Mouse (Mus musculus) gastrocnemius, postnatal 10 days (tissue): ENCODE results near the gene Tmem209. TPM values are rescaled to one million over a fixed set of nuclear protein-coding genes. Genes with fewer than 3 reads are reported as not detected.

Experiments
- DNase-seq: peaks from one replicate; pipeline ENCODE4 v3.0.0; 2021; ENCODE audit warnings: mixed read lengths
- total RNA-seq, 2 experiments: library from RNA; stranded (reverse); gene quantifications; 2 replicates each; pipeline ENCODE4 v1.2.3; 2021

The Tmem209 gene
- total RNA-seq, 2 experiments from 2014 or later: 10.5 to 12.1 TPM

DNA sequence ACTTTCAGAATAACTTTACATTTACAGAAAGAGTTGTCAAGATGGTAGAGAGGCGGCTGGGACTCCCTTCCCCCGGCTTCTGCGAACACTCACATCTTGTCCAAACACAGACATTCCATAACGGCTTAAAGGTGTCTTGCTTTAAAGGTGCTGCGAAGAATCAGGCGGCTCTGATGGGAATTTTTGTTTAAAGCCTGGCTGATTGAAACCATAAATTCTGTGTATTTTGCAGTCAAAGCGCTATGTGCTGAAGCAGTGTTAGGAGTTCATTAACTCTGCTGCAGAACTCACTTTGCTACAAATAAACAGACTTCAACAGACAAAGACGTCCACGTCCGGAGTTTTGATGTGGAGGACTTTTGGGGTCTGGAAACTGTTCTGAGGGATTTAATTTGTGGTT is 28.7 kb upstream of the Tmem209 start:
- no peak for DNase-seq

- peak; percentile 20 for DNase-seq
Observed at GRCm38 (mm10) chr6:30535340-30535739, 25.8 kb upstream of the Tmem209 start.

DNA sequence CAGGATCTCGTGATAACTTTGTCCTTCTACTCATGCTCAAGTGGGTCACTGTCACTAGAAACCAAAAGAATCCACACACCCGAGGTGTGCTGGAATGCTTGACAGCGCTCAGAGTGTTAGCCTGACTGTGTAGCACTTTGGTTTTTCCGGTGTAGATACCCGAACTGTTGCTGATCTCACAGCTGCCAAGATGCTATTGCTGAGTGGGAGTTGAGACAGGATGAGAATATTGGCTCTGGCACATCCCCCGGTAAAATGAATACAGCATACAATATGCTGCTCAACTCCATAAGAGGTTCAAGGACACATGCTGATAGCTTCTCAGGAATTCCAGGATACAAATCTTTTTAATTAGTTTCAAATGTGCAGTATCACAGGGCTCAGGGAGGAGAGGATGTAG is 19.2 kb upstream of the Tmem209 start:
- no peak for DNase-seq

DNA sequence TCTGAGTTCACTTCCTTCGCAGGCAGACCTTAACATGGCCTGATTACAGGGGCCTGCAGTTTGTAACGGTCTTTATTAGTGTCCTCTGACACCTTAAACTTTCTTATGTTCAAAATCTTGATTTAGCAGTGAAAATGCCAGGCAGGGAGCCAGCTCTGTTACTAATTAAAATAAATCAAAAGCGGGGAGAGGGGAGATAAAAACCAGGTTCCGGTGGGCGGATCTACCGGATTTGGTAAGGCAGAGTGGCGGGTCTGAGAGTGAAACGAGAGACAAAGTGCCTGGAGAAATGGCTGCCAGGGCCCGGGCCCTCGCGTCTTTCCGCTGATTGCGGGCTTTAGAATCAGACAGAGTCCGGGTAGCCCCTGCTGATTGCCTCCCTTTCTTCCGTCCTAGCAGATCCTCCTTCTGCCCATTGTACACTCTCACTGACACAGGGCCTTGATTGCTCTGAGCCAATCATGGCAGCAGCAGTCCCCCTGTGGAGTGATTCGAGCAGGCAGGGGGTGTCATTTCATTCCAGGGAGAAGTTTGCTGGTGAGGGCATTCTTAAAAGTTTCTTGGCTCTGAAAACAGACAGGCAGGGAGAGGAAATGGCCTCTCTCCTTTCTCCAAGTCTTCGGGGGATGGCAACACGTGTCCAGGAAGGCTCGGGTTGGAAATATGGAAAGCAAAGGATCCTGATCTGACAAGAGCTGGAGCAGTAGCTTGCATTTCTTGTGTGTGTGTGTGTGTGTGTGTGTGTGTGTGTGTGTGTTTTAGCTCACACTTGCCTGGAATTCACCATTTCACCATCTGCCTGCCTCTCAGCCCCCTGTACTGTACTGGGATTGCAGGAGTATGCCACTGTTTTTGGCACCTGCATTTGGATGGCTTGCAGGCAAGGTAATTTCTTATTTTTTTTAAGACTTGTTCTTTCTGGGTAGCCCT is 17.3 kb upstream of the Tmem209 start:
- DNase-seq: peak; percentile 23

GRCm38 (mm10) chr6:30525456-30526332 is 16.1 kb upstream of the Tmem209 start:
- DNase-seq: no peak

DNA sequence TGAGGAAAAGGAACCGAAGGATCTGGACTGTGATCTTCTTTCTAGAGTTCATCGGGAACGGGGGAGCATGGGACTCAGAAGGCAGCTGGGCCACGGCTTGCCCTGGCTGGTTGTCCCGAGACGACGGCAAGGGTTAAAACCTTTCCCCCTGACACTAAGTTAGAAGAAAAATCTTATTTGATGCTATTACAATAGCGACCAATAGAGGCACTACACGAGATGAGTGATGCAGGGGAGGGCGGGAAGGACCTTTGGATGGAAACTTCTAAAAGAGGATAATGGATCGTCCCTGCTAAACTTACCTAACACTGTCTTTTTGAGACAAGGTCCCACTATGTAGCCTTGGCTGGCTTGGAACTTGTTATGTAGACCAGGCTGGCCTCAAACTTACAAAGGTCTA is 10.8 kb upstream of the Tmem209 start:
- no peak for DNase-seq

DNA sequence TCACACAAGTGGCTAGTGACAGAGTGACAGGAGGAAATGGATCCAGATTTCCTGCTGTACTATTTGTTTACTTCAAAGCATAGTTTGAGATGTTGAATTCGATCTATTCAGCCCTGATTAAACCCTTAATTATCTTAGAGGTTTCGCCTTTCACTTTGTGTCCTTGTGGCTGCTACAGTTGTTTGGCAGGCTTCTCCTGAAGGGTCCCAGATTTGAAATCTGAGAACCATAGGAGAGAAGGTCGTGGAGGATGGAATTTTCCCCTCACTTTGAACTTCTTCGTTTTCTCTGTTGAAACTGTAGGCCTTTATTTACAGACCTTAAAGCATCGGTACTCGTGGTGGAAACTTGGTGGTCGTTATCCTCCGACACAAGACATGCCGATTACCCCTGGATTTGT is 4.7 kb upstream of the Tmem209 start:
- no peak for DNase-seq

GRCm38 (mm10) chr6:30510291-30510690 is 708 bp upstream of the Tmem209 start:
- peak; percentile 16 for DNase-seq

DNA sequence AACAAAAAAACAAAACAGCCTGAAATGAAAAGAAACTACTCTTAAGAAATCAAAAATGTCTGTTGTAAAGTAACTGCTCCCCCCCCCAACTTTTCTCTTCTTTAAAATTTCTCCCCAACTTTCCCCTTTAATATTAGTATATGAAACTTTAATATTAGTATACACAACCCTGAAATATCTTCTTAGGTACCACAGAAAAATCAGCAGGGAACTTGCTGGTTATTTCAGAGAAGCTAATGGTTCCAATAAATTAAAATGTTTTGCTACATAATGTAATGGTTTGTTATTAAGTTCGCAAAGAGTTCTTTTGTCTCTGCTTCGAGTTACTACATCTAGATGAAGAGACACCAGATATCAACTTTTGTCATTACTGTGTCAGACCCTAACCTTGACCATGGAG is 759 bp downstream of the Tmem209 start:
- no peak for DNase-seq

DNA sequence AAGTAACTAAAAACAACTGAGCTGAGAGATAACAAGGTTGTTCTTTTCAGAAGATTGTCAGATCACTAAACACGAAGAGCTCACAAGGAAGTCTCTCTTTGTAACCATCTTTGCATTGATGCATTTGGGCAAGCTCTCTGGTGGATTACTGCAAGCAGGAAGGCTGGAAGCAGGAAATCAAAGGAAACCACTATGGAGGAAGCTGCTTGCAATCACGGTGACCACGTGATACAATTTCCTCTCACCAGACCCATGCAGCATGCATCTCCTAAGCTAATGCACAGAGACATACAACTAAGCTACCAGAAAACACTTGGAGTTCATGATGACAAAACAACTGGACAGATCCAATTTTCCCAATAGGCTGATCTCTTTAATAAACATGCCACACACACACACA is 10.5 kb downstream of the Tmem209 start:
- DNase-seq: no peak

GRCm38 (mm10) chr6:30486504-30486903 is 23.1 kb downstream of the Tmem209 start:
- no peak for DNase-seq

DNA sequence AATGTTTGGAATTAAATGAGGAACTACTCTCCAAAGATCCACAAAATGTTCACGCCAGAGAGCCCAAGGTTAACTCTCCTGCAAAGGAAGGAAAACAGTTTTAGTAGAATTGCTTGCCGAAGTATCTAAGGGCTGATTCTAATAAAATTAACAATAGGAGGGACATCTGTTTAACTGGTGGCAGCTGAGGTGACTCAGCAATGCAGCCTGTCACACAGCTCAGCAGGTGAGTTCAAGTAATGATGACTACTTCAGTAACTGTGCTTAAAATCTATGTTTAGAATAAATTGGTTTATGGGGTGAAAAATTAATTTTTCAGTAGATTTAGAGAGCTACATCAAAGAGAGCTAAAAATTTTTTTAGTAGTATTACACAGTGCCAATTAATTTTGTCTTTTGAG is 26.7 kb downstream of the Tmem209 start:
- no peak for DNase-seq

- no peak for DNase-seq
Observed at GRCm38 (mm10) chr6:30479418-30479817, 30.2 kb downstream of the Tmem209 start.

DNA sequence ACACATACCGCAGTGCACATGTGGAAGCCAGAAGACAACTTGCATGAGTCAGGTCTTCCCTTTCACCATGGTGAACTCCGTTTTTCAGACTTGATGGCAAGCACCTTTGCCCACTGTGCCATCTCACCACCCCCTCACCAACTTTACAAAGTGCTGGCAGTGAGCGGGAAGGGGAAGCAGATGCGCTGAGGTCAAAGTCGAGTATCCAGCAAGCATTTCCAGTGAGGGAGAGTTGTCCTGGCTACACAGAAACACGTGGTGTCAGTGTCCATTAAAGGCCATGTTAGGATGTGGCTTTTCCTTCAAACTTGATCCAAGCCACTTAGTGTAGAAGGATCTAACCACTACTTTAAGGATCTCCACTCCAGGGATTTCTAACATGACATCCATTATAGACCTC is 31.8 kb downstream of the Tmem209 start:
- no peak for DNase-seq

DNA sequence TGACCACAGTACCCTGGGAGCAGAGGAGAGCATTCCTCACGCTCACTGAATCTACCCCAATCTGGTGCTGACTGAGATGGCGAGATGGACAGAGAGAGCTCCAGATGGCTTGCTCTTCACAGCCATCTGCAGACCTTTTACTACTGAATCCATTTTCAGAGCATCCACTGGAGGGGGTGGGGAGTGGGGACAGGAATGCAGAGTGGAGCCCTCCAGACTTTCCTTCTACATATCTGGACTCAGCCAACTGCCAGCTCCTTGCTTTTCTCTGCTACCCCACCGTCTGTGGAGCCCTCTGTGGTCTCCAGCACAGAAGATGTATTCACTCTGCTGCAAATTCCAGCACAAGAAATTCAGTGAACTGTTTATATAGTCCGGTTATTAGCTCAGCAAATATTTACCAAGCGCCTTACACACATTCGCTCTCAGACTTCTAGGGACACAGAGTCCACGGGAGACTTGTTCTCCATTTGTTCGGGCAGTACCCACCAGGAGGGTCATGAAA is 32.3 kb downstream of the Tmem209 start:
- no peak for DNase-seq

- no peak for DNase-seq
Observed at GRCm38 (mm10) chr6:30476025-30476765, 33.4 kb downstream of the Tmem209 start.

- DNase-seq: no peak
Observed at GRCm38 (mm10) chr6:30471706-30472105, 37.9 kb downstream of the Tmem209 start.

DNA sequence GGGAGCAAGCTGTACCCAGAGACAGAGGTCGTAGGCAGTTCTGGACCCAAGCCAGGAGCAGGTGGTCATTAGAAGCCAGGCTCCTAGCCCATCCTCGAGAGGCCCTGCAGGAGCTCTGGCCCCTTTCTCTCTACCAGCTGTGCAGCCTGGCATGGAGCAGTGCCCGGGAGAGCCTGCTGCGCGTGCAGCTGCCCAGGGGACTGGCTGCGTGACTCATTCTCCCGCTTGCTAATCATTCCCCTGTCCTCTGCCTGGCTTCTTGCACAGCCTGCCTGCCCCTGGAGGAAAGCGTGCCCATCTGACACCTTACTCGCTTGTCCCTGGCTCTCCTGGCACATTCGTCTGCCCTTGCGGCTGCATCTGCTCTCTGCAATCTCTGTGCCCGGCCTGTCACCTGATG is 40.2 kb downstream of the Tmem209 start:
- peak; percentile 68 for DNase-seq

DNA sequence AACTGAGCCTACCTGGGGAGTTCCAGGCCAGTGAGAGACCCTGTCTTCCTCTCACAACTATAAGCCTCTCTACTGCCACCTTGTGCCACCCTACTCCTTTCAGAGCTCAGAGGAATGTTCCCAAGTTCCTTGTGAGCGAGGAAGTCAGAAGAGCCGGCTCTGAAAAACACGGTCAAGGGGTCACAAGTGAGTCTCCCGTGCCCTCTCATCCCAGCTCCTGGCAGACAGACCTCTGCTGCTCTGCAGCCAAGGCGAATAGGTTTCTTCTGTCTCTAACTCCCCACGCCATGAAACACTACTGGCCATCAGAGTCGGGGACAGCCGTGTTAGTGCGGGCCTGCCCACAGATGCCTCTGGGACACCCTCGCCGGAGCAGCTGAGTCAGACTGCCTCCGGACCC is 40.9 kb downstream of the Tmem209 start:
- peak; percentile 40 for DNase-seq

- DNase-seq: no peak
Observed at GRCm38 (mm10) chr6:30468058-30468457, 41.5 kb downstream of the Tmem209 start.

GRCm38 (mm10) chr6:30465586-30465985 is 44.0 kb downstream of the Tmem209 start:
- DNase-seq: no peak

- DNase-seq: no peak
Observed at GRCm38 (mm10) chr6:30462822-30463221, 46.8 kb downstream of the Tmem209 start.
